Mouse (Mus musculus): ENCODE measurements around the gene Aunip. TPM values are rescaled to one million over a fixed set of nuclear protein-coding genes. Genes with fewer than 3 reads are reported as not detected.

Gene Aunip
- polyA plus RNA-seq, 1 experiment from 2014 or later = 9.3 TPM

DNA sequence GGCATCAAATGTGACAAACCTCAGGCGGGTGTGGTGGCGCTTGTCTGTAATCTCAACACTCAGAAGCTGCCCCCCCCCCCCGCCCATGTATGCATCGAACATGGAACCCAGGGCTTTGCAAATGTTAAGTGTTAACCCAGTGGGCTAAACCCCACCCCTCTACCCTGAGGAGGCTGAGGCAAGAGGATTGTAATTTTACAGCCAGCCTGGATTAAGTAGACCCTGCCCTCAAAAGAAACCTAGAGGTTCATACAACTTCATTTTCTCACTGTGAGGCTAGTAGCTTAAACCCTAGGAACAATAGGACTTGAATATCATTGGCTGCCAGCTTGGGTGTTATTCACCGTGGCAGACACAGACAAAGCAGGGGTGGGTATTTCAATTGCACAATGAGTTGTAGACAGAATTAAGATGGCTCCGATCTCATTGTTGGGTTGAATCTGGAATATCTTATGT lies 41.4 kb upstream of the Aunip start:
- no peaks in the 10 kb centered on the region for H3K27me3 ChIP-seq (ENCODE audit: control insufficient read depth, insufficient read depth, low read length)
- peaks cover 16% of the 10 kb centered on the region; the same call in 1 of the 2 replicates for H3K4me1 ChIP-seq (replicated peaks; ENCODE audit: control insufficient read depth, insufficient read depth, low read length)
- ATAC-seq (replicated peaks; ENCODE audit: low FRiP score) (no peak; the same call in 1 of the 2 replicates), DNase-seq (ENCODE audit: low spot score) (peak; percentile 71)
- H3K4me2 ChIP-seq (ENCODE audit: low read depth, low read length, severe bottlenecking) = peak overlapping the region; percentile 98
- peak overlapping the region; percentile 94 for H3K4me3 ChIP-seq (ENCODE audit: low read depth, low read length)
- no peaks in the 10 kb centered on the region for H3K9me3 ChIP-seq (ENCODE audit: control insufficient read depth, low read length)
- whole genome bisulfite sequencing = 13% methylated on average over 6 of the region's 6 CpGs
- peak overlapping the region; percentile 99 for H3K9ac ChIP-seq (ENCODE audit: low read length)
- H3K27ac ChIP-seq (ENCODE audit: low read depth, low read length) = peak overlapping the region; percentile 96
- H3K36me3 ChIP-seq (ENCODE audit: control insufficient read depth, insufficient read depth, low read length) = peaks cover 15% of the 10 kb centered on the region

DNA sequence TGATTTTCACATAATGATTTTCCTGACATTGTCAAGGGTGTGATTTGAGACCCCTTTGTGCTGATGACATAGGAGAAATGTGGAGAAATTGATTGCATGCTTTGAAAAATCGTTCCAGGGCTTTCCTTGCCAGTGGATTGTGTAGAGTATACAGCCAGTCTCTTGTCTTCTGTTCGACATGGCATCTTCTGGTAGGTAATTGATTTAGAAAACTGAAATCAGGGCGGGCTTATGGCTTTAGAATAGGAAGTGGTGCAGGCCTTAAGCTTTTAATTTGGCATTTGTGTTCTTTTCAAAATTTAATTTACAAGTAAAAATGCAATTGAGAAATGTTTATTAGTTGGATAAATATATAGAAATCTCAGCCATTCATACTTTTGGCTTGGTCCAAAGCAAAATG lies 40.8 kb upstream of the Aunip start:
- peak overlapping the region; percentile 94 for H3K4me3 ChIP-seq (ENCODE audit: low read depth, low read length)
- peak overlapping the region; percentile 96; the same call in 1 of the 2 replicates for H3K27ac ChIP-seq (ENCODE audit: low read depth, low read length)
- no peaks in the 10 kb centered on the region for H3K9me3 ChIP-seq (ENCODE audit: control insufficient read depth, low read length)
- DNase-seq (ENCODE audit: low spot score) (no peak), ATAC-seq (replicated peaks; ENCODE audit: low FRiP score) (no peak)
- peak overlapping the region; percentile 98 for H3K4me2 ChIP-seq (ENCODE audit: low read depth, low read length, severe bottlenecking)
- H3K4me1 ChIP-seq (replicated peaks; ENCODE audit: control insufficient read depth, insufficient read depth, low read length) = peaks cover 16% of the 10 kb centered on the region; the same call in 1 of the 2 replicates
- 64% methylated on average over 3 of the region's 3 CpGs for WGBS
- H3K9ac ChIP-seq (ENCODE audit: low read length) = peak overlapping the region; percentile 99
- peaks cover 20% of the 10 kb centered on the region for H3K36me3 ChIP-seq (ENCODE audit: control insufficient read depth, insufficient read depth, low read length)
- no peaks in the 10 kb centered on the region for H3K27me3 ChIP-seq (ENCODE audit: control insufficient read depth, insufficient read depth, low read length)

DNA sequence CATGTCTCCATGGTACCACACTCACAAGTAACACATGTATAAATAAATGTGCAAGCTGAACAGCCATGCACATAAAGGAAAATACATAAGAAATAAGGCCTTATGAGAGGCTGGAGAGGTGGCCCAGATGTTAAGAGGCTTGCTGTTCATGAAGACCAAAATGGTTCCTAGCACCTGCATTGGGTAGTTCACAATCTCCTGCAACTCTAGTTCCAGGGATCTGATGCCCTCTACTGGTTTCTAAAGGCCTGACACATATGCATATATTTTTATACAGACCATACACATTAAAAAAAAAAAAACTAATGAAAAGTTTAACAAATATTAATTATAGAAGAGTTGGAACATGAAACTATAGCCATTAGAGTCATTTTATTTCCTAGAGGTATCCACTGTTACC lies 39.3 kb upstream of the Aunip start:
- Histone ChIP-seq H3K4me2 (ENCODE audit: low read depth, low read length, severe bottlenecking) (peak overlapping the region; percentile 98; the same call in 1 of the 2 replicates), H3K4me3 (ENCODE audit: low read depth, low read length) (peak overlapping the region; percentile 5; the same call in 1 of the 2 replicates), H3K9me3 (ENCODE audit: control insufficient read depth, low read length) (no peaks in the 10 kb centered on the region), H3K9ac (ENCODE audit: low read length) (no peak overlapping the region), H3K36me3 (ENCODE audit: control insufficient read depth, insufficient read depth, low read length) (peaks cover 28% of the 10 kb centered on the region), H3K4me1 (replicated peaks; ENCODE audit: control insufficient read depth, insufficient read depth, low read length) (peaks cover 16% of the 10 kb centered on the region; the same call in 1 of the 2 replicates), H3K27ac (ENCODE audit: low read depth, low read length) (no peak overlapping the region), H3K27me3 (ENCODE audit: control insufficient read depth, insufficient read depth, low read length) (no peaks in the 10 kb centered on the region)
- no peak for DNase-seq (ENCODE audit: low spot score)
- ATAC-seq (replicated peaks; ENCODE audit: low FRiP score) = no peak

DNA sequence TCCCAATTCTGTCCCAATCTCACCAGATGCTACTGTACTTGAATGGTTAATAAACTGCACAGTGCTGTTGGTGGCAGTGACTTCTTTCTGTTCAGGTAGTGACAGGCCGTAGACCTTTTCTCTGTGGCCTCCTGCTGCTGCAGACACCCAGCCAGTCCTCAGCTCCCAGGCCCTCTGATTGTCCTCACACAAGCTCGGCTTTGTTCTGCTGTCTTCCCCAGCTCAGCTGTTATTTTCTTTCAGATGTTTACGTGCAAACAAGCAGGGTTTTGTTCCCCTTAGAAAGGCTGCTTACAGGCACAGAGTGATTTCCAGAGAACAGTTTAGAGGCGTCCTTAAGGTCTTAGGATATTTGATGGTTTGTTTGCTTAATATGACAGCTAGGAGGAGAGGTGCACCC lies 37.0 kb upstream of the Aunip start:
- peaks cover 28% of the 10 kb centered on the region for H3K36me3 ChIP-seq (ENCODE audit: control insufficient read depth, insufficient read depth, low read length)
- H3K4me3 ChIP-seq (ENCODE audit: low read depth, low read length) = no peak overlapping the region
- H3K27ac ChIP-seq (ENCODE audit: low read depth, low read length) = no peak overlapping the region; the same call in 1 of the 2 replicates
- peaks cover 10% of the 10 kb centered on the region; the same call in 1 of the 2 replicates for H3K4me1 ChIP-seq (replicated peaks; ENCODE audit: control insufficient read depth, insufficient read depth, low read length)
- H3K4me2 ChIP-seq (ENCODE audit: low read depth, low read length, severe bottlenecking) = no peak overlapping the region
- no peaks in the 10 kb centered on the region for H3K27me3 ChIP-seq (ENCODE audit: control insufficient read depth, insufficient read depth, low read length)
- 68% methylated on average over 4 of the region's 4 CpGs for WGBS
- no peaks in the 10 kb centered on the region for H3K9me3 ChIP-seq (ENCODE audit: control insufficient read depth, low read length)
- ATAC-seq (replicated peaks; ENCODE audit: low FRiP score) (no peak), DNase-seq (ENCODE audit: low spot score) (no peak)
- no peak overlapping the region for H3K9ac ChIP-seq (ENCODE audit: low read length)

DNA sequence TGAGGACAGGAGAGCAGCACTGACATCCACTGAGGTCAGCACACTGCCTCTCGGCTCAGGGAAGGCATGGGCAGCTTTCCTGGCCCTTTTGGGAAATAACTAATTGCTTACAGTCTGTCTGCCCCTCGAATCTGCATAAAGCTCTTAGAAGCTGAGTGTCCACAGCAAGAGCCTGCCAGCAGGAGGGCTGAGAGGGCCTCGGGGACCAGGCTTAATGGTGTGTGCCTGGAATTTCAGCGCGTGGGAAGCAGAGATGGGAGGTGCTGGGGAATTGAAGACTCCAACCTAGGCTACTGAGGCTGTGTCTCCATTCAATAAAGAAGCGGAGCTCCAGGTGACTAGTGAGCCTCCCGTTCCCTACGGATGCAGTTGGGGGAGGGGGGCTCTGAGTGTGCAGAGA lies 36.6 kb upstream of the Aunip start:
- no peak overlapping the region for H3K4me2 ChIP-seq (ENCODE audit: low read depth, low read length, severe bottlenecking)
- DNase-seq (ENCODE audit: low spot score) (no peak), ATAC-seq (replicated peaks; ENCODE audit: low FRiP score) (no peak)
- 62% methylated on average over 8 of the region's 8 CpGs for WGBS
- peaks cover 10% of the 10 kb centered on the region; the same call in 1 of the 2 replicates for H3K4me1 ChIP-seq (replicated peaks; ENCODE audit: control insufficient read depth, insufficient read depth, low read length)
- H3K4me3 ChIP-seq (ENCODE audit: low read depth, low read length) = no peak overlapping the region
- no peak overlapping the region for H3K9ac ChIP-seq (ENCODE audit: low read length)
- H3K27ac ChIP-seq (ENCODE audit: low read depth, low read length) = no peak overlapping the region; the same call in 1 of the 2 replicates
- H3K27me3 ChIP-seq (ENCODE audit: control insufficient read depth, insufficient read depth, low read length) = no peaks in the 10 kb centered on the region
- H3K36me3 ChIP-seq (ENCODE audit: control insufficient read depth, insufficient read depth, low read length) = peaks cover 28% of the 10 kb centered on the region
- no peaks in the 10 kb centered on the region for H3K9me3 ChIP-seq (ENCODE audit: control insufficient read depth, low read length)

DNA sequence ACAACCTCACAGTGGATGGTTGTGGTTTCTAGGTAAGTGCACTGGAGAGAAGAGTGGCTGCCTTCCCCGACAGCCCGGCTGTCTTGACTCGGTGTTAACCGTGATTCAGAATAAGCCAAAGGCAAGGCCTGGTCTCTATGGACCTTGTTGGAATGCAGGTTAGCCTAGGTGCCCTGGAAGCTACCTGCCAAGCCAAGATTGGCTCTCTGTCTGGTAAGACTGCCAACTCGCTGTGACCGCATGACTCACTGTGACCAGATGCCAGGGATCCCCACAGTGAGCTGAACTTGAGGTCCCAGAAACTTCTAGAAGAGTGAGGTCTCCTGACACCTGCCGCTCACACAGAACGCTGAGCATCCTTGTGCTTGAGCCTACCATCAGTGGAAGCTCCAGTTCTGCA lies 33.9 kb upstream of the Aunip start:
- 91% methylated on average over 8 of the region's 8 CpGs for WGBS
- no peak overlapping the region for H3K4me3 ChIP-seq (ENCODE audit: low read depth, low read length)
- no peak overlapping the region for H3K4me2 ChIP-seq (ENCODE audit: low read depth, low read length, severe bottlenecking)
- ATAC-seq (replicated peaks; ENCODE audit: low FRiP score) = no peak
- no peak overlapping the region for H3K27ac ChIP-seq (ENCODE audit: low read depth, low read length)
- H3K36me3 ChIP-seq (ENCODE audit: control insufficient read depth, insufficient read depth, low read length) = peaks cover 22% of the 10 kb centered on the region
- no peaks in the 10 kb centered on the region for H3K27me3 ChIP-seq (ENCODE audit: control insufficient read depth, insufficient read depth, low read length)
- no peaks in the 10 kb centered on the region for H3K9me3 ChIP-seq (ENCODE audit: control insufficient read depth, low read length)
- DNase-seq (ENCODE audit: low spot score) = no peak
- H3K4me1 ChIP-seq (replicated peaks; ENCODE audit: control insufficient read depth, insufficient read depth, low read length) = peaks cover 4% of the 10 kb centered on the region; the same call in 1 of the 2 replicates
- H3K9ac ChIP-seq (ENCODE audit: low read length) = no peak overlapping the region

DNA sequence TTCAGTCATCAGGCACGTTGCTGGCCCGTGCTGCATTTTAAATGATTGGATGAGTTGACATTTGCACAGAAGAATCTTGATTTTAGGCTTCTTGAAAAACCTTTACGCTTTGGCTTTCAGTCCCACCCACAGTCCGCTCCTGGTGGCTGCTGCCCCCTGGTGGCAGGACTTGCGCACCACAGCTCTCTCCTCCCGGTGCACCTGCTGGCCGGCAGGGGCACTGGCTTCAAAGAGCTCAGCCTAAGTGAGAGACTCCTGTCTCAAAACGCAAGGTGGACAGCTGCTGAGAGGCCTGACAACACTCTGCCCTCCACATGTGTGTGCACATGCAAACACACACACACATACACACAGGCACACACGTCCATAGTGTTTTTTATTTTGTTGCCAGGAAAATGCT lies 32.8 kb upstream of the Aunip start:
- no peaks in the 10 kb centered on the region for H3K27me3 ChIP-seq (ENCODE audit: control insufficient read depth, insufficient read depth, low read length)
- 9% methylated on average over 9 of the region's 9 CpGs for WGBS
- H3K4me3 ChIP-seq (ENCODE audit: low read depth, low read length) = no peak overlapping the region
- peaks cover 20% of the 10 kb centered on the region for H3K36me3 ChIP-seq (ENCODE audit: control insufficient read depth, insufficient read depth, low read length)
- H3K4me1 ChIP-seq (replicated peaks; ENCODE audit: control insufficient read depth, insufficient read depth, low read length) = 0 out of 2 replicates have a peak, but pooled peaks cover under 1% of the 10 kb centered on the region
- H3K9me3 ChIP-seq (ENCODE audit: control insufficient read depth, low read length) = no peaks in the 10 kb centered on the region
- no peak overlapping the region for H3K27ac ChIP-seq (ENCODE audit: low read depth, low read length)
- no peak overlapping the region for H3K4me2 ChIP-seq (ENCODE audit: low read depth, low read length, severe bottlenecking)
- ATAC-seq (replicated peaks; ENCODE audit: low FRiP score) (peak; percentile 77), DNase-seq (ENCODE audit: low spot score) (peak; percentile 94)
- H3K9ac ChIP-seq (ENCODE audit: low read length) = no peak overlapping the region; the same call in 1 of the 2 replicates

DNA sequence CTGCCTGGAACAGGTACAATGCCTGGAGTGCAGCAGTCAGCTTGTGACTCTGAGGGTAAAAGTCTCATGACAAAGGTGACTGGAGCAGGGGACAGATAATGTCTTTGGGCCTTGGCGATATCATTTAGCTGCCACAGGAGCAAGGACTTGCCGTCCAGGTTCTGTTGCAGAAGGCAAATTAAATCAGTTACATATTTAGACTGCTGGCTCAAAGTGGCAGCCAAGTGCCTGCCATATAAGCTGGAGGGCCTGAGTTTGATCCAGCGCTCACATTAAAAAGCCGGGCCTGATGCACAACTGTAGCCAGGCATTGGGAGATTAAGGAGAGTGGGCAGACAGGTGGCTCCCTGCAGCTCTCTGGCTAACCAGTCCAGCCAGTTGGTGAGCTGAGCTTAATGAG lies 31.0 kb upstream of the Aunip start:
- no peak overlapping the region for H3K4me3 ChIP-seq (ENCODE audit: low read depth, low read length)
- DNase-seq (ENCODE audit: low spot score) (no peak), ATAC-seq (replicated peaks; ENCODE audit: low FRiP score) (no peak)
- H3K9me3 ChIP-seq (ENCODE audit: control insufficient read depth, low read length) = no peaks in the 10 kb centered on the region
- H3K27me3 ChIP-seq (ENCODE audit: control insufficient read depth, insufficient read depth, low read length) = no peaks in the 10 kb centered on the region
- peaks cover 8% of the 10 kb centered on the region for H3K36me3 ChIP-seq (ENCODE audit: control insufficient read depth, insufficient read depth, low read length)
- no peak overlapping the region for H3K4me2 ChIP-seq (ENCODE audit: low read depth, low read length, severe bottlenecking)
- H3K27ac ChIP-seq (ENCODE audit: low read depth, low read length) = no peak overlapping the region
- H3K4me1 ChIP-seq (replicated peaks; ENCODE audit: control insufficient read depth, insufficient read depth, low read length) = no peaks in the 10 kb centered on the region
- 89% methylated on average over 4 of the region's 4 CpGs for WGBS
- no peak overlapping the region for H3K9ac ChIP-seq (ENCODE audit: low read length)

DNA sequence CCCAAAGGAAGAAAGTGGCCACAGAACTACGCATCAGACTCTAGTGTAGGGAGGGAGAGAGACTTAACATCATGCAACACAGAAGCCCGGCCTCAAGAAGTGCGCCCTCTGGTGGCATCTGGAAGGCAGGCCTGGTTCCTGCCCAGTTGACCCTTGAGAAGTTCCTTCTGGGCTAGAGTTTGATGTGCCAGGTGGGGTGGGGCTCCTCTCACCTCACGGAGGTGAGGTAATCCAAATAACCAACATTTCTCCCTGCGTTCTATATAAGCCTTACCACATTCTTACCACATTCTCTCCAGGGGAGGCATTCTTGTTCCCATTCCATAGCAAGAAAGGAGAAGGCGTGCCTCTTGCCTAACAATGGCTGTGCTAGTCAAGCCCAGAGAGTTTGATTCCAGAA lies 29.9 kb upstream of the Aunip start:
- Histone ChIP-seq H3K27ac (ENCODE audit: low read depth, low read length) (no peak overlapping the region), H3K9me3 (ENCODE audit: control insufficient read depth, low read length) (no peaks in the 10 kb centered on the region), H3K36me3 (ENCODE audit: control insufficient read depth, insufficient read depth, low read length) (no peaks in the 10 kb centered on the region; the same call in 1 of the 2 replicates), H3K4me1 (replicated peaks; ENCODE audit: control insufficient read depth, insufficient read depth, low read length) (no peaks in the 10 kb centered on the region), H3K4me2 (ENCODE audit: low read depth, low read length, severe bottlenecking) (no peak overlapping the region), H3K4me3 (ENCODE audit: low read depth, low read length) (no peak overlapping the region), H3K9ac (ENCODE audit: low read length) (no peak overlapping the region), H3K27me3 (ENCODE audit: control insufficient read depth, insufficient read depth, low read length) (no peaks in the 10 kb centered on the region)
- WGBS = 20% methylated on average over 6 of the region's 6 CpGs
- DNase-seq (ENCODE audit: low spot score) = peak; percentile 85
- ATAC-seq (replicated peaks; ENCODE audit: low FRiP score) = peak; percentile 55; the same call in 1 of the 2 replicates

All from forebrain, embryonic 11.5 days (tissue).